15 mouse cellular contexts compared by ENCODE assay signal in genomic region chrX:41514982-41515381, GRCm38 (mm10).
"Had no signal": no experiment of that assay in that cellular context is flagged by ENCODE, and none has a peak within 500 bp of the region (broad histone marks: within the 10 kb centered on the region; RNA-seq: fewer than 3 reads in every experiment).

No protein-coding gene starts in this region.

- DNase-seq: gastrocnemius, adult 2 months; gastrocnemius, postnatal 10 days; gastrocnemius, postnatal 25 days; heart, adult 18-20 months; heart, postnatal 10 days; heart, postnatal 4 days; kidney, adult 11 months; kidney, adult 2 months; kidney, adult 9 months; kidney, postnatal 25 days; kidney, postnatal 4 days; liver; liver, embryonic 13.5 days had no signal

- ATAC-seq: hindbrain, postnatal 0 days; intestine, embryonic 16.5 days had no signal
